Comparison of ENCODE assay signal across 19 mouse cellular contexts in the genomic region with DNA sequence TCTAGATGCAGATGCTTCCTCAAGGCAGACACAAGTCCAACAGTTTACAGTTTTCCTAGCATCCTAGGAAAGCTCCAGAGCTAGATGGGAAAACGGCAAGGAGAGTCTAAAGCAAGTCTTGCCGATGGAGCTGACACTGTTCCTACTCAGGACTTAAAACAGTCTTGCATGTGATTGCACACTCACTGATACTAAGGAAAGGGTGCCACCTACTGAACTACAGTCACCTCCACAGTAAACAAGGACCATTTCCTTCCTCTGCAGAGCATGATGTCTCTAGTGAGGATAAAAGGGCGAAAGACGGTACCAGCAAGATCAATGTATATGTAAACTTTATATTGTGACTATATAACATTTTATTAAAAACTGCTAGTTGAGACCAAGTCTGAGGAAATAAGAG. TPM values are rescaled to one million over a fixed set of nuclear protein-coding genes. Genes with fewer than 3 reads are reported as not detected.
DNase-seq lines count a peak whose midpoint lies in the region; ATAC-seq and TF ChIP-seq lines count a peak whose summit lies in the region.
"Had no signal": no experiment of that assay in that cellular context is flagged by ENCODE, and none has a peak within 500 bp of the region (broad histone marks: within the 10 kb centered on the region; RNA-seq: fewer than 3 reads in every experiment).

No protein-coding gene starts in this region.

- H3K4me2 ChIP-seq in hindbrain, postnatal 0 days (ENCODE audit: low read depth, low read length) = no peak overlapping the region
- no peak overlapping the region for H3K4me2 ChIP-seq in hindbrain, embryonic 14.5 days (replicated peaks)
- no peak overlapping the region for H3K4me2 ChIP-seq in midbrain, embryonic 14.5 days (ENCODE audit: low read length)
- H3K4me2 ChIP-seq in midbrain, embryonic 16.5 days (ENCODE audit: low read length) = no peak overlapping the region
- H3K4me2 ChIP-seq in forebrain, embryonic 11.5 days (ENCODE audit: low read depth, low read length, severe bottlenecking) = no peak overlapping the region
- H3K4me2 ChIP-seq: embryonic facial prominence, embryonic 12.5 days; hindbrain, embryonic 15.5 days; liver, embryonic 15.5 days; midbrain, embryonic 12.5 days had no signal

- no peaks in the 10 kb centered on the region for H3K9me3 ChIP-seq in hindbrain, postnatal 0 days (ENCODE audit: low read length)
- H3K9me3 ChIP-seq in hindbrain, embryonic 14.5 days (ENCODE audit: control insufficient read depth, low read length) = no peaks in the 10 kb centered on the region
- no peaks in the 10 kb centered on the region for H3K9me3 ChIP-seq in midbrain, embryonic 14.5 days (ENCODE audit: control insufficient read depth, low read length)
- no peaks in the 10 kb centered on the region for H3K9me3 ChIP-seq in midbrain, embryonic 16.5 days (replicated peaks; ENCODE audit: control insufficient read depth, low read length, poor library complexity, severe bottlenecking)
- no peaks in the 10 kb centered on the region for H3K9me3 ChIP-seq in MEL (replicated peaks; ENCODE audit: insufficient read depth, low read length)
- H3K9me3 ChIP-seq in forebrain, embryonic 11.5 days (ENCODE audit: control insufficient read depth, low read length) = no peaks in the 10 kb centered on the region
- H3K9me3 ChIP-seq: embryonic facial prominence, embryonic 12.5 days; hindbrain, embryonic 15.5 days; liver, embryonic 15.5 days; midbrain, embryonic 12.5 days had no signal

- no peaks in the 10 kb centered on the region for H3K4me1 ChIP-seq in hindbrain, postnatal 0 days (ENCODE audit: insufficient read depth, low read length)
- no peaks in the 10 kb centered on the region for H3K4me1 ChIP-seq in hindbrain, embryonic 14.5 days (replicated peaks; ENCODE audit: control insufficient read depth, insufficient read depth, low read length)
- 0 out of 2 replicates have a peak, but pooled peaks cover 5% of the 10 kb centered on the region for H3K4me1 ChIP-seq in midbrain, embryonic 14.5 days (ENCODE audit: control insufficient read depth, insufficient read depth, low read length)
- no peaks in the 10 kb centered on the region; the same call in 1 of the 2 replicates for H3K4me1 ChIP-seq in midbrain, embryonic 16.5 days (ENCODE audit: control insufficient read depth, insufficient read depth, low read length)
- peaks cover 3 to 12% of the 10 kb centered on the region in 2 experiments for H3K4me1 ChIP-seq in MEL (ENCODE audit: control insufficient read depth in 1 of 2, insufficient read depth in 2 of 2, low read length in 2 of 2)
- 0 out of 2 replicates have a peak, but pooled peaks cover 2% of the 10 kb centered on the region for H3K4me1 ChIP-seq in forebrain, embryonic 11.5 days (replicated peaks; ENCODE audit: control insufficient read depth, insufficient read depth, low read length)
- H3K4me1 ChIP-seq: hindbrain, embryonic 15.5 days had no signal

- peak; percentile 31 for TF ChIP-seq RAD21 in MEL (IDR thresholded peaks at IDR 0.05; ENCODE audit: low read depth, low read length)

- no peak overlapping the region for H3K4me3 ChIP-seq in hindbrain, postnatal 0 days (ENCODE audit: low read length)
- no peak overlapping the region for H3K4me3 ChIP-seq in hindbrain, embryonic 14.5 days (replicated peaks; ENCODE audit: low read length)
- H3K4me3 ChIP-seq in midbrain, embryonic 14.5 days (replicated peaks; ENCODE audit: low read depth, low read length) = no peak overlapping the region
- H3K4me3 ChIP-seq in midbrain, embryonic 16.5 days (ENCODE audit: low read depth, low read length) = no peak overlapping the region
- H3K4me3 ChIP-seq in MEL (ENCODE audit: control insufficient read depth in 1 of 2, insufficient read depth in 1 of 2, low read depth in 2 of 2, low read length in 2 of 2) = no peak overlapping the region
- no peak overlapping the region for H3K4me3 ChIP-seq in forebrain, embryonic 11.5 days (ENCODE audit: low read depth, low read length)
- H3K4me3 ChIP-seq: embryonic facial prominence, embryonic 12.5 days; hindbrain, embryonic 15.5 days; liver, embryonic 15.5 days; midbrain, embryonic 12.5 days had no signal

- ATAC-seq in hindbrain, postnatal 0 days = no peak
- ATAC-seq in hindbrain, embryonic 14.5 days (ENCODE audit: low FRiP score) = no peak
- ATAC-seq in midbrain, embryonic 14.5 days (ENCODE audit: low FRiP score, low TSS enrichment) = no peak
- ATAC-seq in midbrain, embryonic 16.5 days = no peak
- ATAC-seq in forebrain, embryonic 11.5 days (replicated peaks; ENCODE audit: low FRiP score) = no peak

- TF ChIP-seq CTCF in hindbrain, postnatal 0 days (IDR thresholded peaks at IDR 0.05; ENCODE audit: low read depth) = peak; percentile 24; the same call in 1 of the 2 replicates
- peak in 1 of 3 experiments; percentile 34; a peak in 2 of 6 replicates for TF ChIP-seq CTCF in MEL (IDR thresholded peaks at IDR 0.05 in 2 of 3, conservative IDR thresholded peaks at IDR 0.05 in 1 of 3; ENCODE audit: control insufficient read depth in 1 of 3, insufficient read depth in 1 of 3, low read depth in 2 of 3, low read length in 3 of 3, poor library complexity in 1 of 3, severe bottlenecking in 1 of 3)

- no peaks in the 10 kb centered on the region for H3K27me3 ChIP-seq in hindbrain, postnatal 0 days (ENCODE audit: insufficient read depth, low read length)
- H3K27me3 ChIP-seq in hindbrain, embryonic 14.5 days (ENCODE audit: control insufficient read depth, insufficient read depth, low read length) = no peaks in the 10 kb centered on the region
- no peaks in the 10 kb centered on the region for H3K27me3 ChIP-seq in midbrain, embryonic 14.5 days (ENCODE audit: control insufficient read depth, insufficient read depth, low read length)
- H3K27me3 ChIP-seq in midbrain, embryonic 16.5 days (ENCODE audit: control insufficient read depth, insufficient read depth, low read depth, low read length) = no peaks in the 10 kb centered on the region
- H3K27me3 ChIP-seq in MEL (ENCODE audit: control insufficient read depth in 1 of 2, insufficient read depth in 2 of 2, low read length in 2 of 2) = no peaks in the 10 kb centered on the region
- no peaks in the 10 kb centered on the region for H3K27me3 ChIP-seq in forebrain, embryonic 11.5 days (ENCODE audit: control insufficient read depth, insufficient read depth, low read length)
- H3K27me3 ChIP-seq: embryonic facial prominence, embryonic 12.5 days; hindbrain, embryonic 15.5 days; liver, embryonic 15.5 days; midbrain, embryonic 12.5 days had no signal

- peaks cover 18% of the 10 kb centered on the region for H3K79me2 ChIP-seq in MEL (ENCODE audit: control insufficient read depth, insufficient read depth, low read length, poor library complexity)

- 68% methylated on average over 4 of the region's 4 CpGs for WGBS in hindbrain, postnatal 0 days
- WGBS in hindbrain, embryonic 14.5 days = 69% methylated on average over 4 of the region's 4 CpGs
- 73% methylated on average over 4 of the region's 4 CpGs for WGBS in midbrain, embryonic 14.5 days
- 69% methylated on average over 4 of the region's 4 CpGs for WGBS in midbrain, embryonic 16.5 days
- 91% methylated on average over 4 of the region's 4 CpGs for WGBS in forebrain, embryonic 11.5 days

- no peaks in the 10 kb centered on the region for H3K36me3 ChIP-seq in hindbrain, postnatal 0 days (ENCODE audit: insufficient read depth, low read length)
- no peaks in the 10 kb centered on the region for H3K36me3 ChIP-seq in hindbrain, embryonic 14.5 days (replicated peaks; ENCODE audit: control insufficient read depth, insufficient read depth)
- H3K36me3 ChIP-seq in midbrain, embryonic 14.5 days (ENCODE audit: control insufficient read depth, insufficient read depth, low read length) = no peaks in the 10 kb centered on the region
- no peaks in the 10 kb centered on the region for H3K36me3 ChIP-seq in midbrain, embryonic 16.5 days (ENCODE audit: control insufficient read depth, insufficient read depth, low read length)
- peaks cover 8 to 14% of the 10 kb centered on the region in 2 experiments for H3K36me3 ChIP-seq in MEL (ENCODE audit: control insufficient read depth in 1 of 2, insufficient read depth in 2 of 2, low read length in 2 of 2)
- H3K36me3 ChIP-seq in forebrain, embryonic 11.5 days (ENCODE audit: control insufficient read depth, insufficient read depth, low read length) = no peaks in the 10 kb centered on the region
- H3K36me3 ChIP-seq: embryonic facial prominence, embryonic 12.5 days; hindbrain, embryonic 15.5 days; liver, embryonic 15.5 days; midbrain, embryonic 12.5 days had no signal

- DNase-seq in hindbrain, postnatal 0 days (ENCODE audit: low spot score) = peak; percentile 7
- DNase-seq in hindbrain, embryonic 14.5 days (ENCODE audit: low spot score) = no peak
- DNase-seq in midbrain, embryonic 14.5 days = peak; percentile 37
- DNase-seq in MEL (ENCODE audit: low read depth, low spot score) = peak; percentile 33
- peak; percentile 50 for DNase-seq in naive thymus-derived CD4-positive, alpha-beta T cell, adult 2 months (ENCODE audit: low read depth)
- no peak for DNase-seq in forebrain, embryonic 11.5 days (ENCODE audit: low spot score)
- DNase-seq in cerebellum, adult 11 months = no peak
- DNase-seq: adrenal gland, postnatal 10 days; cerebellum, adult 2 months; heart, postnatal 14 days; left cerebral cortex, postnatal 4 days; lung, postnatal 36 days; right cerebral cortex, adult 18-20 months; spleen, adult 18-20 months had no signal

- TF ChIP-seq EP300 in MEL (IDR thresholded peaks at IDR 0.05; ENCODE audit: low read depth in 1 of 2, low read length in 2 of 2) = no peak

- H3K9ac ChIP-seq in hindbrain, postnatal 0 days (replicated peaks; ENCODE audit: low read length) = no peak overlapping the region
- H3K9ac ChIP-seq in hindbrain, embryonic 14.5 days = no peak overlapping the region
- no peak overlapping the region for H3K9ac ChIP-seq in midbrain, embryonic 14.5 days (replicated peaks; ENCODE audit: low read length)
- H3K9ac ChIP-seq in midbrain, embryonic 16.5 days (ENCODE audit: low read depth, low read length) = no peak overlapping the region
- H3K9ac ChIP-seq in MEL (ENCODE audit: control insufficient read depth, low read depth, low read length, poor library complexity, severe bottlenecking) = no peak overlapping the region
- H3K9ac ChIP-seq in forebrain, embryonic 11.5 days (ENCODE audit: low read length) = no peak overlapping the region
- H3K9ac ChIP-seq: embryonic facial prominence, embryonic 12.5 days; hindbrain, embryonic 15.5 days; liver, embryonic 15.5 days; midbrain, embryonic 12.5 days had no signal

- no peak for TF ChIP-seq POLR2A in MEL (IDR thresholded peaks at IDR 0.05; ENCODE audit: control insufficient read depth in 1 of 2, insufficient read depth in 1 of 2, low read depth in 1 of 2, low read length in 2 of 2, poor library complexity in 1 of 2)

- H3K27ac ChIP-seq in hindbrain, postnatal 0 days = no peak overlapping the region
- no peak overlapping the region for H3K27ac ChIP-seq in hindbrain, embryonic 14.5 days
- no peak overlapping the region for H3K27ac ChIP-seq in midbrain, embryonic 14.5 days (replicated peaks; ENCODE audit: low read depth, low read length)
- no peak overlapping the region for H3K27ac ChIP-seq in midbrain, embryonic 16.5 days (ENCODE audit: low read length)
- H3K27ac ChIP-seq in MEL (ENCODE audit: control insufficient read depth, low read depth, low read length) = no peak overlapping the region
- H3K27ac ChIP-seq in forebrain, embryonic 11.5 days (ENCODE audit: low read depth, low read length) = no peak overlapping the region
- H3K27ac ChIP-seq: embryonic facial prominence, embryonic 12.5 days; hindbrain, embryonic 15.5 days; liver, embryonic 15.5 days; midbrain, embryonic 12.5 days had no signal

RNA-seq across cellular contexts. Expression of a gene that starts 14.7 kb away (rescaled TPM):
- 2.7 and 5.1 TPM in 2 replicates for total RNA-seq in hindbrain, postnatal 0 days (2014; rRNA removed)
- polyA plus RNA-seq in hindbrain, postnatal 0 days (2015; fragmentation: Nextera tagmentation; extraction: Ambion mirVana) = 10.0 and 10.3 TPM in 2 replicates
- polyA plus RNA-seq in hindbrain, embryonic 14.5 days (2014; fragmentation: Nextera tagmentation; extraction: Ambion mirVana) = 12.6 and 13.1 TPM in 2 replicates
- 12.8 and 16.4 TPM in 2 replicates for polyA plus RNA-seq in midbrain, embryonic 14.5 days (2014; fragmentation: Nextera tagmentation; extraction: Ambion mirVana)
- polyA plus RNA-seq in midbrain, embryonic 16.5 days (2015; fragmentation: Nextera tagmentation; extraction: Ambion mirVana) = 13.8 and 13.9 TPM in 2 replicates
- 8.3 and 9.1 TPM in 2 replicates for total RNA-seq in MEL (2012; rRNA removed)
- 10 to 100 TPM in 1 of 2 experiments, not detected in 1; 20.9 TPM for polyA plus RNA-seq in MEL (2012; ENCODE audit: insufficient read depth in 1 of 2, insufficient read length in 2 of 2, low read depth in 1 of 2, low replicate concordance in 2 of 2, missing spikeins in 1 of 2)
- polyA plus RNA-seq in forebrain, embryonic 11.5 days (2014; fragmentation: Nextera tagmentation; extraction: Ambion mirVana) = 18.8 and 19.4 TPM in 2 replicates

RNA-seq across cellular contexts. Expression of a gene that starts 46.6 kb away (rescaled TPM):
- 368 and 408 TPM in 2 replicates for total RNA-seq in hindbrain, postnatal 0 days (2014; rRNA removed)
- polyA plus RNA-seq in hindbrain, postnatal 0 days (2015; fragmentation: Nextera tagmentation; extraction: Ambion mirVana) = 713 and 717 TPM in 2 replicates
- 649 and 654 TPM in 2 replicates for polyA plus RNA-seq in hindbrain, embryonic 14.5 days (2014; fragmentation: Nextera tagmentation; extraction: Ambion mirVana)
- polyA plus RNA-seq in midbrain, embryonic 14.5 days (2014; fragmentation: Nextera tagmentation; extraction: Ambion mirVana) = 577 and 596 TPM in 2 replicates
- polyA plus RNA-seq in midbrain, embryonic 16.5 days (2015; fragmentation: Nextera tagmentation; extraction: Ambion mirVana) = 534 and 572 TPM in 2 replicates
- 414 and 425 TPM in 2 replicates for total RNA-seq in MEL (2012; rRNA removed)
- polyA plus RNA-seq in MEL (2012; ENCODE audit: insufficient read depth in 1 of 2, insufficient read length in 2 of 2, low read depth in 1 of 2, low replicate concordance in 2 of 2, missing spikeins in 1 of 2) = 100 to 1,000 TPM; 280 to 381 TPM
- polyA plus RNA-seq in forebrain, embryonic 11.5 days (2014; fragmentation: Nextera tagmentation; extraction: Ambion mirVana) = 474 and 504 TPM in 2 replicates

RNA-seq across cellular contexts. Expression of a gene that starts 46.7 kb away (rescaled TPM):
- 3.2 and 4.8 TPM in 2 replicates for total RNA-seq in hindbrain, postnatal 0 days (2014; rRNA removed)
- polyA plus RNA-seq in hindbrain, postnatal 0 days (2015; fragmentation: Nextera tagmentation; extraction: Ambion mirVana) = 14.1 and 18.9 TPM in 2 replicates
- polyA plus RNA-seq in hindbrain, embryonic 14.5 days (2014; fragmentation: Nextera tagmentation; extraction: Ambion mirVana) = 26.5 and 29.1 TPM in 2 replicates
- polyA plus RNA-seq in midbrain, embryonic 14.5 days (2014; fragmentation: Nextera tagmentation; extraction: Ambion mirVana) = 33.9 and 34.2 TPM in 2 replicates
- polyA plus RNA-seq in midbrain, embryonic 16.5 days (2015; fragmentation: Nextera tagmentation; extraction: Ambion mirVana) = 27.4 and 32.2 TPM in 2 replicates
- 23.4 and 25.7 TPM in 2 replicates for total RNA-seq in MEL (2012; rRNA removed)
- polyA plus RNA-seq in MEL (2012; ENCODE audit: insufficient read depth in 1 of 2, insufficient read length in 2 of 2, low read depth in 1 of 2, low replicate concordance in 2 of 2, missing spikeins in 1 of 2) = 10 to 100 TPM in 1 of 2 experiments, not detected in 1; 33.5 TPM
- polyA plus RNA-seq in forebrain, embryonic 11.5 days (2014; fragmentation: Nextera tagmentation; extraction: Ambion mirVana) = 40.2 and 40.4 TPM in 2 replicates

Comparison
In these comparisons a context has a peak if more than half of its experiments do, and no peak if none do; other contexts are left out.
1. DNase-seq: peak in hindbrain, postnatal 0 days (single experiment), midbrain, embryonic 14.5 days (single experiment), MEL (single experiment) and naive thymus-derived CD4-positive, alpha-beta T cell, adult 2 months (single experiment); none in hindbrain, embryonic 14.5 days (single experiment), forebrain, embryonic 11.5 days (single experiment) and cerebellum, adult 11 months (single experiment).